Mouse (Mus musculus) lung, postnatal 36 days (tissue): ENCODE measurements around the gene Slc38a10.

Experiments used
- DNase-seq: peaks from one replicate; pipeline ENCODE4 v3.0.0; 2022; ENCODE audit warnings: mixed read lengths

Slc38a10 gene

DNA sequence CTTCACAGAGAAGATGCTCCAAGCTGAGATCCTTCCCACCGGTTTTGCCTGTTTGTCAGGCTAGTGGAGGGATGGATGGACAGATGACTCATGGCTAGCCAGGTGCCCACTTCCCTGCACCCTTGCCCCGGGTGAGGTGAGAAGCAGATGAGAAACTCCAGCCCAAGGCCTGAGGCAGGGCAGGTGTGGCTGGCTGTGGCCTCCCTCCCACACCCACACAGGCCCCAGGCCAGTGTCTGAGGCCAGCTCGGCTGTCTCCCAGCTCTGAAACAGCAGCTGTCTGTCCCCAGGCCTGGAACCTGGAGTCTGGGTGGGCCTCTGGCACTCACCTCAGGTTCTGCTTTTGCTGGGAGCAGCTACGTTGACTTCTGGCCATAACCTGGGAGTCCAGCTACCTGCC, 24.8 kb upstream of the Slc38a10 start:
- DNase-seq = no peak

DNA sequence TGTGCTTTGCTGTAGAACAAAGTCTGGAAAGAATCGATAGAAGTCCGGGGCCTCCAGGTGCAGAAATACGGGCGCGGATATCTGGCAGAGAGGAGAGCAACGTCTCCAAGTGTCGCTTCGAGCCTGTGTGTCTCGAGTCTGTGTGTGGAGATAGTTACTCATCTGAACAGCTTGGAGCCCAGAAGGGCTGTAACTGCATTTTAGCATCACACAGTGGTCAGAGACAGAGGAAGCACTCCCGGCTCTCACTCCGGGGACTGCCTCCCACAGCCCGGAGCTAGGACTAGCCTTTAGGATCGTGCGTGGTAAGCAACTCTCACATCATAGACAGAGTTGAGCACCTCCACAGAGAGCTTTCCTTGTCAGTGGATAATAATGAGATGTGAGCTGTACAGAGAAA, 22.1 kb upstream of the Slc38a10 start:
- no peak for DNase-seq

DNA sequence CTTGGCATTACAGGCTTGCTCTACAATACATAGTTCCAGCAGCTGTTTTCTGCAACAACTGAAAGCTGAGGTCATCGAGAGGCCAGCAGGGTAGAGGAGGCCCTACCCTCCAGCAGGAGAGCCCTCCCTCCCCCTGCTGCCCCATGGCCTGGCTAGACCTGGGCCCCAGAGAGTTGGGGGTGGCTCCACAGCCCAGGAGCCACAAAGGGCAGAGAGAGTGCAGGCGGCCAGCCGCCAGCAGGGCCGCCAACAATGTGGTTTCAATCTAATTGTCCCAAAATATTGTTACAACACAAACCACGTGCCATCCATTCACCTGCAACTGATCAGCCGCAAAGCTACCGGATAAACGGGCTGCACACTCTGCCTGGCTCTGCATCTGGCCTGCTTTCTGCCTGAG, 20.0 kb upstream of the Slc38a10 start:
- DNase-seq = no peak

DNA sequence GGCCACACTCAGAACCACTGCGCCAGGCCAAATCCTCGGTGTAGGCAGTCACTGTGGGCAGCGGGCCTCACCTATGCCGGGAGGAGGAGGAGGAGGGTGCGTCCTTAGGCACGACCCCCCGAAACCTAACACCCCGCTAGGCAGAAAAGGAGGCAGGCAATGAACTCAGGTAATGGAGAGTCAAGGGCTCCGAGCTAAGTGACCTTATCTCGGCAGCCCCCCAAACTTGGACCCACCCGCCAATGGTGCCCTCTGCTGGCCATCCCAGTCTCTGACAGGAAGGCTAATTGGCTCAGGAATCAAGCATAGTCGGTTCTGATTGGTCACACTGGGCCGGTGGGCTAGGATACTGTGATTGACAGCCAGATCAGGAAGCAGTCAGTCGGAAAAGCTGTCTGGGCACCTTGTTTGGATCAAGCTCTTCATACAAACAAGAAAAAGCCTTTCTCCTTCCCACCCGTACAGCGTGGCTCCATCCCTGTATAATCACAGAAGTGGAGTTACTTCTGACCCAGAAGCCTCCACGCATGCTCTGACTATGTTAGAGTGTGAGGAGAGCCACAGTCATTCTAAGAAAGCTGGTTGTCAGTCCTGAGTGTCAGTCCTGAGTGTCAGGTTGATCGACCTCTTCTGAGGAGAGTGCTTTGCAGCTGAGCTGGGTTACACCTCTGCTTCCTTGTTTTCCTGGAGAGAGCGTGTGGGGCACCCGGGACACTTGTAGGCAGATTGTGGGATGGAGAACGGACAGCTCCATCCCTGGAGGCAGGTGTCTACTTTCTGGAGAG, 18.3 kb upstream of the Slc38a10 start:
- peak; percentile 88 for DNase-seq

DNA sequence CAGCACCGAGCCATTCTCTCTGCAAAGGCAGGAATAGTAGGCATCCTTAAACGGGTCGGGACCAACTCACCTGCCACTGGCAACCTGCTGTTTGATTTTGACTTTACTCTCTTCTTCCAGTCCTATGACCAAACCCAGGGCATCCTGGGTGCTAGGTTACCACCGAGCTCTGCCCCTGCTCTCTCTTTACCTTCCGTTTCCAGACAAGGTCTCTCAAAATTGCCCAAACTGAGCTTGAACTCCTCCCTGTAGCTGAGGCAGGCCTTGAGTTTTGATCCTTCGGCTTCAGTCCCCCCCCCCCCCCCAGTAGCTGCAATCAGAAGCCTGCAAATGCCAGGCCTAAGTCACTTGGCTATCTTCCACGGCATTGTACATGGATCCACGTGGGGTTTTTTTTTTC, 17.4 kb upstream of the Slc38a10 start:
- no peak for DNase-seq

DNA sequence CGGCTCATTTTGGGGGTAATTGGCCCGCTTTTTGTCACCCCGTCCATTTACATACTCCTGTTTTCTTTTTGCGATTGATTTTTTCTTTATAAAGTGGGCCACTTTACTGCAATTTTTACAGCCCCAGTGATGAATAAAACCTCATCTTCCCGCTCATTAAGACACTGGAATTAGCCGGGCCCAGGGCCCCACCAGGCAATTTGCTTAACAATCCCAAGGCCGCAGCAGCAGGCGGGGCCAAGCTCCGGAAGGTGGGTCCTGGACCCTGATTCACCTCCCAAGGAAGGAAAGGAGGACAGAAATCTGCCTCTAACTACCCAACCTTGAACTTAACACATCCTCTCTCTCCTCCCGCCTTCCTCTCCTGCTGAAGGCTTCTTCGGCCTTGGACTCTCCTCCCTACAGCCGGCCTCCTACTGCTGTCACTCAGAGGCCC, 16.8 kb upstream of the Slc38a10 start:
- DNase-seq = no peak

DNA sequence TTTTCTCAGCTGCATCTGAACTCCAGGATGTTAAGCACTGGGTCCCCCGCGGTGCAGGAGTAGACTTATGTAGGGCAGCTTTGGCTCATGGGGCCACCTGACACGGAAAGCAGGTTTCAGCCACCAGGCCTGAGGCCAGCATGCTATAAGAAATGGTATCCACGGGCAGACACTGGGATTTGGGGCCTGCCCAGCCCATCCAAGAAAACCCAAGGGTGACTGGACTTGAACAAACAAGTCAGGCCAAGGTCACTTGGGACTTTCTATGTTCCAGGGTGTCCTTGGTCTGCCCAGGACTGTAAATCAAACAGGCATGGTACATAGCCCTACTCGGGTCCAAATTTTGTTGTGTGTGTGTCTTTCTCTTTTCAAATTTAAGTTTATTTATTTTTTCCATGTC, 15.9 kb upstream of the Slc38a10 start:
- no peak for DNase-seq

DNA sequence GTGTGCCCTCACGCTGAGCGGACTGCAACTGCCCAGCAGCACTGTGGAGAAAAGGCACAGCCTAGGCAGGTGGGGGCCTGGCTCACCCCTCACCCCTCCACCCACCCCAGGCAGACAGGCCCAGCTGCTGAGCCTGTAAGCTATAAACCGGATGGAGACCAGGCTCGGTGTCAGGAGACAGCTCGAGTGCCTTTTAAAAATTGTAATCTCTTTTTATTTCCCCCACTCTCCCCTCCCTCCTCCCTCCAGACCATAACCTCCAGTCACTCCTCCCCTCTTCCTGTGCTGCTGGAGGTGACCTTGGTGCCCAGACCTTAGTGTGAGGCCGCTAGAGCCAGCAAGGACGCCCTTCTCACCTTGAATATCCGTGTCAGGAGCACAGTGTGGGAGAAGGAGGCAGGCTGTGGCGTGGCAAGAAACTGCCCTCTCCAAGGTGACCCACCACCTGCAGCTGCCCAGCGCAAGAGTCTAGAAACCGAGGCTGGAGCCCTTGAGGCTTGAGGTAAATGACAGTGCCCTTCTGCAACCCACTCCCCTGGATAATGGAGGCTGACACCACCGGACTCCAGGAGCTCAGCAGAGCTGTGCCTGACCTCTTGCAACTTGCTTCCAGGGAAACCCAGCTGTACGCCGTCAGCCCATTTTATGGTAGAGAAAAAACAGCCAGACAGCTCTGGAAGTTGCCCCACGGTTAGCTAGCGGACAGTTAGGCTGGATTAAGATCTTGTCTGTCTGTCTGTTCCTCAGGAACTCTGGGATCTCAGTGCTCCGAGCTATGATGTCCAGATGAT, 13.5 kb upstream of the Slc38a10 start:
- no peak for DNase-seq

DNA sequence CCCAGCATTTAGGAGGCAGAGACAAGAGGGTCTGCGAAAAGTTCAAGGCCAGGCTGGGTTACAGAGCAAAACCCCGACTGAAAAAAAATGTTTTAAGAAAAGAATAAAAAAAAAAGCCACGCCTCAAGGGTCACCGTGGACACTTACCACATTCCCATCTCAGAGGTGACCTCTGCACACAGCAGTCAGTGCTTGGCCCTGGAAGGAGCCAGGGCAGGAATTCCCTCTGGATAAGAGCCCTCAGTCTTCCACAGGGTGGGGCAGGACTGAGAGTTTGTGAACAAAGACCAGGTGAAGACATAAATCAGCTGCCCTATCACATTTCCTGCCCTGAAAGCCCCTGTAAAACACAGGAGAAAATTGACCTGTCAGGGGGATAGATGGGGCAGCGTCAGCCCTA, 12.9 kb upstream of the Slc38a10 start:
- no peak for DNase-seq

DNA sequence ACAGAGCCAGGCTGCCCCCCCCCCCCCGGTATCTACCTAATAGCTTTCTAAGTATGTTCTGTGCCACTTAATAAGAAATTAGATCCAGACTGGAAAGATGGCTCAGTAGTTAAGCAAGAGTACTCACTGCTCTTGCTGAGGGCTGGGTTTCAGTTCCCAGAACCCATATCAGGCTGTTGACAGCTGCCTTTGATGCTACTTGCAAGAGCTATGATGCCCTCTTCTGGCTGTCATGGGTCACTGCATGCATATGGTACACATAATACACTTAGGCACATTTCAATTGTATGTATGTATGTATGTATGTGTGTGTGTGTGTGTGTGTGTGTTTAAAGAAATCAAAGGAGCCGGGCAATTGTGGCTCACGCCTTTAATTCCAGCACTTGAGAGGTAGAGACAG, 12.1 kb upstream of the Slc38a10 start:
- DNase-seq = no peak

DNA sequence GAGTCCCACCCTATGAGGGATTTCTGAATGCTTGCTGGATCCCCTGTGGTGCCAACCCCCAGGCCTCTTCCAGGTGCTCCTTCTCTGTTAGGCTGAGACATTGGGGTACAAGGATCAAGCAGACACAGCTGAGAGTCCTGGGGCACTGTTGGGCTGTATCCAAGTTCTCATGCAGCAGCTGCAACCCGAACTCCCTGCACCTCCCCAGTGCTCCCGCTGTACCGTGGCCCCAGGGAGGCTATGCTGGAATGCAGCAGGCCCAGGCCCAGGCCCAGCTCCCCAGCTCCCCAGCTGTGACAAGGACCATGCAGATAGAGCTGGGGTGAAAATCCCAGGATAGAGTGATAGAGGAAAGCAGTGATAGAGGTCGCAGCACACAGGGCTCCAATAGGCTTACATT, 10.1 kb upstream of the Slc38a10 start:
- DNase-seq = no peak

DNA sequence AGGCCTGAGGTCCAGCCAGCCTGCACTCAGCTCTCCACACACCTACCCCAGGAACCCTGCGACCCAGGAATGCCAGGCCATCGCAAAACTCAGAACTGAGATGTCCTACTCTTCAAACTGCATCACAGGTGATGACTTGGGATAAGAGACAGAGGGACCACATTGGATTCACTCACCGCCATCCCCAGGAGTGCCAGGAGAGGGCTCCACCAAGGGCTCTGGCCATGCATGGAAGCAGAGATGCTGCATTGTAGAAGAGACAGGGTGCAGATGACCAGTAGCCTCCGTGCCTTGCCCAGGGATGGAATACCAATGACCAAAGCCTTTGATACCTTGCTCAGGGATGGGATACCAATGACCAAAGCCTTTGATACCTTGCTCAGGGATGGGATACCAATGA, 9.3 kb upstream of the Slc38a10 start:
- peak; percentile 51 for DNase-seq

DNA sequence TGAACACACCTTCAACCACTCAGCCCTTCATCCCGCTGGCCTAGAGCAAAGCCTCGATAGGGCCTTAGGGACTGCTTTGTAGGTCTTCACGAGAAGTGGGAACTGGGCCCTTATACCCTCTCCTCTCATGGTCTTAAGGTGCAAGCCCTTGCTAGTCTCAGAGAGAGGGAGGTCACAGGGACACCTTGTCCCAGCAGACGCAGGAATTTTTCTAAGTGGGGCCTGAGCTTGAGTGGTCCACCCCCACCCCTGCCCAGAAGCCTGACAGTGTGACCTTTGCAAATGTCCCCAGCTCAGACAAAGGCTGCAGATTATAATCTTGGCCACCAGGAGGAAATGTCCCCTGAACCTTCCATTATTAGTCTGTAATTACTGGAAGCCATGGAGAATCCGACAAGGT, 8.5 kb upstream of the Slc38a10 start:
- DNase-seq = no peak

DNA sequence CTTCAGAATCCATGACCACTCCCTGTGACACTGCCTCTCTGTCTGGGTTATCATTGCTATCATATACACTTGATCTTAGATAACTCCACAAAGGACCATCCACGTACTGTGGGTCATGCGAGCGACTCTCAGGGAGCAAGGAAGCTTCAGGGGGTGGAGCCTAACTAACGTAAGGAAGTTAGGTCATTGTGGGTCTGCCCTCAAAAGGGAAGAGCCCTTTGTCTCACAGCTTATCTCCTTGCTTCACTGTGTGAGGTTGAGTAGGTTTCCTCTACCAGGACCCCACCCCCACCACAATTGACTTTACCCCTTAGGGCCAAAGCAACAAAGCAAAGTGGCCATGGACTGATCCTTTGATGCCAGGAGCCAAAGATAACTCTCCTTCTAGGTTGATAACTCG, 7.7 kb upstream of the Slc38a10 start:
- DNase-seq = peak; percentile 66

DNA sequence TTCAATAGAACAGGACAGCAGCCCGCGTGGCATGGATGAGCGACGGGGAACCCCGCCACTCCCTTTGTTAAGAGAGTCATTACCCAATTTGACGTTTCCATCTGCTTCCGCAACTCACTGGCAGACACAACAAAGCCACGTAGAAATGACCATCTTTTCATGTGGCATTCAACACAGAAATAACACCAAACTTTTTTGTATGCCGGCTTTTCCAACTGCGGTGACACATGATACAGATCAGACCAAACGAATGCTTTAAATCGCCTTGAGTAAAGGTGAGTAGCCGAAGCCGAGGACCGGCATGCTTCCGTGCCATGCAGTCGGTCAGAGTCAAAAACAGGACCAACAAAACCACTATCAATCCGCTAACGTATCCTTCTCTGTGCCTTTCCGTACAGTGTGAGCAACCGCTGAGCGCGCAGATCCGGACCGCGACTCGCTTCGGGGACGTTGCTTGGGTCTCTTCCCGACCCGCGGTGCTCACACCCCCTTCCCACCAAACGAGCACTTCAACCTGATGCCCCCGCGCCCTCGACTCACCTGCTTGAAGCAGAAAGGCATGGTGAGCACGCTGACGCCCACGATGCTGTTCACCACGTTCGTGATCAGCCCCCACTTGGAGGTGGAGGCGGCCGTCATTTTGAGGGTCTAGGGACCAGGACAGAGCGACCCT, 570 bp downstream of the Slc38a10 start:
- DNase-seq = peak; percentile 56

DNA sequence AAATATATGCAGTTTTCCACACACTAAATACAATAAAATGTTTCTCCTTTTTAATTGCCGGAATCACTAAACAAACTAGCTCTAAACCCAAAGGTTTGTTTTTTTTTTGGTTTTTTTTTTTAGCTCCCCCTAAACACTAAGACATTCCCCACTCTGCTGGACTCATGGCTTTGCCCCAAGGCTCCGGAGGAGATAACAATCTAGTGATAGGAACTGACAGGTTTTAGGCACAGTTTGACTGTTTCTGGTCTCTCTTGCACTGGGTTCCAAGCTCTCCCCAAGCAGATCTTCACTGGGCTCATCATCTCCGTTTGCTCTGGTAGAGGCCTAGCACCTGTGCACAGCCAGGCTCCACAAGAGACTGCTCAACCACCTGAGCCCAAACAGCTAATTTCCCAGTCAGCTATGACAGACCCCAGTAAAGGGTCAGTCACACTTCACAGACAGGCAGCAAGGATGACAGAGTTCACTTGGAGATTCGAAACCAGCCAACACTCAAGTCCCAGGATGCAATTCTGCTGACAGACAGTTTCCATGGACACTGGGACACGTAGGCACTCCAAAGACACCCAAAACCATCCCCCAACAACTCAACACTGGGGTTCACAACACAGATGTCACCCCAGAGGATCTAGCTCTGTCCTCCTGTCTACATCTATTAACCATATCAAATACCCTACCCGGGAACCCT, 1.5 kb downstream of the Slc38a10 start:
- no peak for DNase-seq

DNA sequence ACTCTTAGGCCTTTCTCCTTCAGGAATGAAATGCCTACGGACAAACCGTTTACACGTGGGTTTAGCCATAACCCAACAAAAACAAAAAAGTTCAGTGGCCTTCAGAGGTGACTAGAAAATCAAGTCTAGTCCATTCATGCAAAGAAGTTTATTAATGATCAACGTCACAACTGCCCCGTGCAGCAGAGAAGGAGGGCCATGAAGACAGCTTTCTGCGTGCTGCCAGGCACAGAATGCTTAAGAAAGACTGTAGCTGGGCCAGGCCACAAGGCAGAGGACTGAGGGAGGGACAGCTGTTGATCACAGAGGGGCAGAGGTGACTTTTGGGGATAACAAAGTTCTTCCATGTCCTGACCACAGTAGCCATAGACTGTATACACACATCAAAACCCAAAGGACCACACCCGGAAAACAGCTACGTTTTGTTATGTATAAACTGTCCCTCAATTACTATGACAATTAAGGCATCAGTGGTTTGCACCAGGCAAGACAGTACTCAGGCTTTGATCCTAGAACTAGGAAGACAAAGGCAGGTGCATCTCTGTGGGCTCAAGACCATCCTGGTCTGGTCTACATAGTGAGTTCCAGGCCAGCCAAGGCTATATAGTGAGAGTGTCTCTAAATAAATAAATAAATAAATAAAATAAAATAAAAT, 2.8 kb downstream of the Slc38a10 start:
- no peak for DNase-seq

DNA sequence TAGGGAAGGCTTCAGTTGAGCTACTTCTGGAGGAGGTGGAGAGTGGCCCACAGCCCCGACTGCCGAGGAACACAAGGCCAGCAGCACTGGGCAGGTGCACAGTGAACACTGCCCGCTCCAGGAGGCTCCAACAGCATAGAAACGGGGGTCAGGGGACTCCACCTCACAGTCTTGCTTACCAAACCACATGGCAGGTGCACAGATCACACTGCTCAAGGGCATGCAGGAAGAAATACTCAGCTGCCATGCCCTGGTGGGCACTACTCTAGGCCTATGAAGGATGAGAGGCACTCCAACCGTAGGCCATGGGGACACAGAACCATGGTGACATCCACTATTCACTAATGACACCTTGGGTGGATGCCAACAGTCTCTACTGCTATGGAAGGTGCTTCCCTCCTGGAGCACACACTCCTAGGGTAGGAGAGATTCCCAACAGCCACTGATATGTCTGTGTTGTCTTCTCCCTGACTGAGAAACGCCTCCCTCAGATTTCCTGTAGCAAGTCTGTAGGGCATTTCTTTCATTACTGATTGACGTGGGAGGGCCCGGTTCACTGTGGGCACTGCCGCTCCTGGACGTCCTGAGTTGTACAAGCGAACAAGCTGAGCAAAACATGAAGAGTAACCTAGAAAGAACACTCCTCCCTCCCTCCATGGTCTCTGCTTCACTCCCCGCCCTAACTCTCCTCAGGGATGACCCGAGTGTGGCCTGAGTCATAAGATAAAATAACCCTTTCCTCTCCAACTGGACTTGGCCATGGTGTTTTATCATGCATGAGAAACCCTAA, 7.2 kb downstream of the Slc38a10 start:
- no peak for DNase-seq

DNA sequence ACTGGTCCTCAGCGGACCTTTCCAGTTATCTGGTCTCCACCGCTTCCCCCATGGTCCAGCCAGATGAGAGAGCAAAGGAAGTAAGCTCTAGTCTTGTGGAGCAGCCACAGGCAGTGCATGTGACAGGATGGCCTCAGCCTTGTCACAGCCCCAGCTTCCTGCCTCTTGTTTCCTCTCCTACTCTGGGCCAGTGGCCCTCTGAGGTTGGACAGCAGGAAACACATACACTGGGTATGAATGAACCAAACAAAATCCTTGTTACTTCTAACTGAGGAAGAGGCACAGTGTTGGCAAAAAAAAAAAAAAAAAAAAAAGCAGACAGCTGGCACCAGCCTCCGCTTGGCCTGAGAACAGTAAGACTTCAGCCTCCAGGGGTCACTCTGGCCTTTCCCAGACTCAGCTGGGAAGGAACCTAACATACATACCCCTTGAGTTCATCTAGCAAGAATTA, 8.5 kb downstream of the Slc38a10 start:
- DNase-seq = peak; percentile 87

DNA sequence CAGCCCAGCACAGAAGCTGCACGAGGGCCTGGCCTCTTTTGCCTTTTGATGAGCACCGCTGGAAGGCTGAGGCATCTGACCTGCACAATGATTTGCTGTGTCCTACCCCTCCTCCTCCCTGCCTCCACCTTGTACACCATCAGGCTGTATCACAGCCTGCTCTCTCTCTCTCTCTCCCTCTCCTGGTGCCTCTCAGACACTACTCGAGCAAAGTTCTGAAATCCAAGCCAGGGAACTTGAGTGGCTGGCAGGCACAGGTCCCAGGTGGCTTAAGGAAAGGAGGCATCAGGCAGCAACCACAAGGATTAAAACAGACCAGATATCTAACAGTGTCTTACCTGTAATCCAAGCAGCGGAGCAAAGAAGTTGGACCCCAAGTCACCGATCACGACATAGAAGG, 10.9 kb downstream of the Slc38a10 start:
- DNase-seq = peak; percentile 62

DNA sequence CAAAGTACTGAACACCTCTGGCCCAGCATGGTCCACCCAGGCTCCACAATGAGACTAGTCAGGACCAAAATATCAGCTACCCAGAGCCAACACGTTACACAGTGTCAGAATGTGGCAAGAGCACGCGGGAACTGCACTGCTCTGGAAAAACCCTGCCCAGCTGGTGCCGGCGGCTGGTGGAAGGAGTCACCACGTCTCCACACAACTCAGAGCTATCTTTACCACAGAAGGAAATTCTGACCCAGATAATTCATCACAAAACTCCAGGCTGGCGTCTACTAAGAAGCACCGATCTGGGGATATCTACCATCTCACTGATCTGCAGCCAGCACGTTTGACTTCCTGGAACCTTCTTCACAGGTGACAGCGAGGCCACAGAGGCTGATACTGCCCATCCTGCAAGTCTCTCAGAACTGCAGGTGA, 11.8 kb downstream of the Slc38a10 start:
- DNase-seq = no peak

DNA sequence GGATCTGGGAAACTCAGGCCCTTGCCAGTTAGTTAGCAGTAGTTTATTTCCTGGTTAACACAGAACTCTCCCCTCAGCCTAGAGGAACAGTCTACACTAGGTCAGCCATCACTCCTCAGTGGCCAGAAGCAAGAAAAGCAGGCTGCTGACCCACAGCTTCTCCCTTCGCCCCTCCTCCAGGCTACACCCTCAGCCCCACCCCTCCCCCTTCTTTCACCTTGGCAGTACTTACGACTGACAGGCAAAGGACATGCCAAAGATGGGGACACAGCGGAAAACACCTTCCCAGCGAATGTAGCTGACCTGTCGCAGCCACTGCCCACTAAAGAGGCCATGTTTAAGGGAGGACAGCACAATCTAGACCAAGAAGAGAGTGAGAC, 13.5 kb downstream of the Slc38a10 start:
- peak; percentile 54 for DNase-seq
